Mouse (Mus musculus) large intestine, adult 2 months (tissue): Measurements from ENCODE around the gene Plxdc1. TPM values are rescaled to one million over a fixed set of nuclear protein-coding genes. Genes with fewer than 3 reads are reported as not detected.

ENCODE experiments used
- DNase-seq: peaks from one replicate; pipeline ENCODE4 v3.0.0-alpha.2; 2012; ENCODE audit warnings: low read depth, low spot score
- WGBS: fragments of 180-500 bp; shearing (Covaris S2); methylation state at CpG from one replicate; pipeline ENCODE4 v1.1.7; 2018; 5-methylcytosine and 5-hydroxymethylcytosine counted together
- polyA plus RNA-seq: library from polyadenylated mRNA; depleted of rRNA; stranded (reverse); fragments of >200 nt; gene quantifications from 2 replicates; pipeline ENCODE4 v1.2.3, GENCODE M21; 2012; rRNA removed

Plxdc1 gene
- polyA plus RNA-seq, 1 experiment: 1.3 TPM

DNA sequence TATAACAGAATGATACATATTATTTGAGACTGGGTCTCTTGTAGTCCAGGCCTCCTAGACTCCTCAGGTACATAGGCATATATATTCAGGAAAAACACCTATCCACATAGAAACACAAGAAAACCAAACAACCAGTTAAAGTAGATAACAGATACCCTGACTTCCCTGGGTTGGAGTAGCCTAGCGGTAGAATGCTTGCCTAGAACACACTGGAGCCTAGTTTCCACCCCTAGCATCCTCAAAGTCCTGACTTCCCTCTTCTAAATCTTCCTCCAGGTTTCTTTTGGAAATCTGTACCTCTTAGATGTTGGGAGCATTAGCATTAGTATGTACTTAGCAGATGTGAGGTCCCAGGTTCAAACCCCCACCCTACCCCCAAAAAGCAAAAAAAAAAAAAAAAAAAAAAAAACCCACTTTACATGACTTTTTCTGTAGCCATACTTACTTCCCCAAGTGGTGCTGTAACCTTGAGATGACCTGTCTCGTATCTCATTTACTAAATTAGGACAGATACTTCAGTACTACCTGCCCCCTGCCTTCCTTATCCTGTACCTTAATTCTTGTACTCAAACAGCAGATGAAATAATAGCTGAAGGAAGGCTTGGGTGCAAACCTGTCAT, 100.8 kb downstream of the Plxdc1 start:
- DNase-seq: no peak
- 93% methylated on average over 2 of the region's 2 CpGs for WGBS

DNA sequence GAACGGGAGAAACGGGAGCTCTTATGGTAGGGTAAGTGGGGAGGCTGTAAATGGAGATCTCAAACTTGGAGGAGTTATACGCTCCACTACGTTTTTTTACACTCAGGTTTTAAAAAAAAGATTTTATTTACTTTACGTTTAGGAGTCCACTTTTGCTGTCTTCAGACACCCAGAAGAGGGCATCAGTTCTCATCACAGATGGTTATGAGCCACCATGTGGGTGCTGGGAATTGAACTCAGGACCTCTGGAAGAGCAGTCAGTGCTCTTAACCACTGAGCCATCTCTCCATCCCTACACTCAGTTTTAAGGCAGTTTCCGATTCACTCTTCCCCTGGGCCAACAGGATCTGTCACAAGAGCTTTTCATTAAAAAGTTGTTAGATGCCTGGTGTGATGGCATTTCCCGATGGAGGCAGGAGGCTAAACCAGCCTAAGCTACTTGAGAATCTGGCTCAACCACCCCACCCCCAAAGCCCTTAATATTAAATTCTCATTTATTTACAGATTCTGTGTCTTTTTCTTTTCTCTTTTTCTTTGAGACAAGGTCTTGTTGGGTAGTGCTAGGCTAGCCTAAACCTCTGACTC, 101.6 kb downstream of the Plxdc1 start:
- WGBS: 25% methylated on average over 7 of the region's 7 CpGs

DNA sequence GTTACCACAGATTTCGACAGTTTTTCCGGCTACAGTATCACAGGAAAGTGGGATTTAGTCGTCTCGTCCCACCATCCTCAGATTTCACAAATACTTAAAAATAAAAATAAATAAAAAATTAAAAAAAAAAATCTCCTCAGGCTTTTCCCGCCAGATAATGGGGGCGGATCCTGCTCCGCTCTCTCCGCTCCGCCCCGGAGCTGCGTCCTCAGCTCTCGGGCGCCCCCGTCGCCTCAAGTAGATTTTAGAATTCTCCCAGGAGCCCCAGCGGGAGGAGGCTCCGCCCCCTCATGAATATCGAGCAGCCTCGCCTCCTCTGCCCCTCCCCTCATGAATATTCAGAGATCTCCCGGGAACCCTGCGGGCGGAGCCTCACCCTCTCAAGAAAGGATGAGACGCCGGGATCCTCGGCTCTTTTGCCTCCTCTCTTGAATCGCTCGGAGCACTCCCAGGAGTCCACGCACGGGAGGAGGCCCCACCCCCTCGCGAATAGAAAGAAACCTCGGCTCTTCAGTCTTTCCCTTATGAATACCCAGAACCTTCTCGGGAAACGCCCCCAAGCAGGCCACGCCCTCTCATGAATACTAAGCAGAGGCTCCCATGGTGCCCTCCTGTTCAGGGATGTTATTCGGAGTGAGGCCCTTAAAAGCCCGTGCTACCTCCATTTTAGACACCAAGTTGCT, 102.2 kb downstream of the Plxdc1 start, which contains the start of gene Fbxo47:
Gene Fbxo47 (minus strand): TSS at position 237 of the 683 bp plus-strand sequence.
- DNase-seq: peak; percentile 96
- under 1% methylated on average over 37 of the region's 37 CpGs for WGBS

More for the DNA sequence above, 101.6 kb downstream of the Plxdc1 start:
- DNase-seq: no peak

DNA sequence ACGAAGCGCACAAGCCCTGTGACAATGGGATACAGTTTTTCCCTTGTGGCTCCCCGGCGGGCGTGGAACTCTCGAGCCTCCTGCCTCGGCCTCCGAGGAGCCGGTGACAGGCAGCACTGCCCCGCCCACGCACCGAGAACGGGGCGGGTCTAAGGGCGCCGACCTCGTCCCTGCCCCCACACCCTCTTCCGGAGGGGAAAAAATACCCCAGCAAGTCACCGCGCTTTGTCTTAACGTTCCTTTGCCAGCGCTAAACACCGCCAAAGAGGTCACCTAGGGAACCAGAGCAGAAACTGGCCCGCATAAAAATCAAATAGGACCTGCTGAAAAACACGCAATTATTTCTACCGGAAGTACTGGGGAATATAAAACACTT, 102.7 kb downstream of the Plxdc1 start:
- DNase-seq: peak; percentile 45

DNA sequence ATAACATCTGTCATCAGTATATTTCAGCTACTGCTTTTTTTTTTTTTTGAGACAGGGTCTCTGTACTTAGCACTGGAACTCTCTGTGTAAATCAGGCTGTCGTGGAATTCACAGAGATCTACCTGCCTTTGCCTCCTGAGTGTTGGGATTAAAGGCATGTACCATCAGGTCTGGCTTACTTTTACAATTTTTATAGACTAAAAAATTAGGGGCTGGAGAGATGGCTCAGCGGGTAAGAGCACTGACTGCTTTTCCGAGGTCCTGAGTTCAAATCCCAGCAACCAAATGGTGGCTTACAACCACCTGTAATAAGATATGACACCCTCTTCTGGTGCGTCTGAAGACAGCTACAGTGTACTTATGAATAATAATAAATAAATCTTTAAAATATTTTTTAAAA, 105.9 kb downstream of the Plxdc1 start:
- 92% methylated on average over 4 of the region's 4 CpGs for WGBS
- DNase-seq: no peak

More for the DNA sequence above, 102.7 kb downstream of the Plxdc1 start:
- 4% methylated on average over 26 of the region's 26 CpGs for WGBS

DNA sequence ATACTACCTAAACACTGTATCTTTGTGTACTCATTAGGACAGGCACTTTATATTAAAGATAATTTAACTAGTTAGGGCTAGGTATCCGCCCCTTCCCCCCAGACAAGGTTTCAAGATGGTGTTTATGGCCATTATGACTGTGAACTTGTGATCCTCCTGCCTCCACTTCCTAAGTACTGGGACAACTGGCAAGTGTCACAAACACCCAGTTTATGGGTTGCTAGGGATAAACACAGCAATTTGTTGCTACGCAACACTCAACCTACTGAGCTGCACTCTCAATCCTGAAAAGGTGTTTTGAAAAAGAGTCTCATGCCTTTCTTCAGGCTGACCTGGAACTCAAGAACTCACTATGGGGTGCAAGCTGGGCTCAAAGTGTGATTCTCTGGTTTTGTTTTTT, 108.9 kb downstream of the Plxdc1 start:
- DNase-seq: no peak
- 59% methylated on average over 2 of the region's 2 CpGs for WGBS

DNA sequence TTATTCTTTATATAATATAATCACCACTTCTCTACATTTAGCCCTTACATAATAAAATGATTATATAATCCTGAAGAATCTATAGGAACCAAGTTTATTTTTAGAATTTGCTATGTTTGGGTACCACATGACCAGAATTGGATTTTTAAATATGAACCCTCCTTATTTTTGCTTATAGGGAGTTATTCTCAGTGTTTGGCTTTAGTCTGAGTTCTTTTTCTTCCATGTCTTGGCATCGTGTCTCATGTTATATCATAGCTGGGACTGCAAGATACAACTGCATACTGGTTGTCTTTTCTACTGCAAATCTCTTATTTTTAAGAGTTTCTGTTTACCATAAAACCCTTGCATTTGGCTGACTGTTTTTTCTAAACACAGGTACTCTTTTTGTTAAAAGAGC, 111.8 kb downstream of the Plxdc1 start:
- WGBS: 79% methylated on average over 1 of the region's 1 CpGs
- no peak for DNase-seq

Other genes with a start within 250 kb of the Plxdc1 start
- gene Pip4k2b, start 241.7 kb downstream of the Plxdc1 start, polyA plus RNA-seq: 4.5 and 5.3 TPM in 2 replicates
- 5.1 and 7.0 TPM in 2 replicates for gene Cwc25, start 219.9 kb downstream of the Plxdc1 start, polyA plus RNA-seq
- gene 1700001P01Rik, start 210.5 kb downstream of the Plxdc1 start, polyA plus RNA-seq: 0.22 TPM in 1 of 2 replicates, not detected in the other
- gene Rpl23, start 204.0 kb downstream of the Plxdc1 start, polyA plus RNA-seq: 115 and 147 TPM in 2 replicates
- 251 and 313 TPM in 2 replicates for gene Lasp1, start 187.4 kb downstream of the Plxdc1 start, polyA plus RNA-seq
- gene B230217C12Rik, start 145.7 kb downstream of the Plxdc1 start, polyA plus RNA-seq: 1.2 and 1.4 TPM in 2 replicates
- 0.27 and 0.33 TPM in 2 replicates for gene Fbxo47, start 102.3 kb downstream of the Plxdc1 start, polyA plus RNA-seq
- gene Arl5c, start 9.7 kb upstream of the Plxdc1 start, polyA plus RNA-seq: 2.5 and 3.4 TPM in 2 replicates
- gene Cacnb1, start 36.6 kb upstream of the Plxdc1 start, polyA plus RNA-seq: 3.9 and 4.1 TPM in 2 replicates
- 883 and 1,013 TPM in 2 replicates for gene Rpl19, start 40.3 kb upstream of the Plxdc1 start, polyA plus RNA-seq
- gene Stac2, start 67.0 kb upstream of the Plxdc1 start, polyA plus RNA-seq: 1.0 and 1.2 TPM in 2 replicates
- gene Fbxl20, start 164.0 kb upstream of the Plxdc1 start, polyA plus RNA-seq: 5.4 and 8.2 TPM in 2 replicates
- gene Med1, start 206.8 kb upstream of the Plxdc1 start, polyA plus RNA-seq: 7.5 and 14.6 TPM in 2 replicates
- 8.5 and 14.0 TPM in 2 replicates for gene Cdk12, start 216.6 kb upstream of the Plxdc1 start, polyA plus RNA-seq